10 mouse cellular contexts compared by ENCODE assay signal in the genomic region with DNA sequence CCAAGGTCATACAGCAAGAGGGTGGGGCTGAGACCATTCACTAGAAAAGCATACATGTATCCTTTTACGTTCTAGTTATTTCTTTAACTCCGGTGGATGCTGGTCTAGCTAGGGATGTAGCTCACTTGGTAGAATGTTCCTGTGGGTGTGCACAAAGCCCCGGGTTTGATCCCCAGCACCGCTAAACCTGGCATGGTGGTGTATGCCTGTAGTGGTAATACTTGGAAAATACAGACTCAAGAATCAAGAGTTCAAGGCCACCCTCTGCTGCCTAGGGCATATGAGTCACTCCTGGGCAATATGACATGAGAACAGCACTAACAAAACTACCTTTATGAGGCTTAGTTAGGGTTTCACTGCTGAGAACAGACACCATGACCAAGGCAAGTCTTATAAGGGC. TPM values are rescaled to one million over a fixed set of nuclear protein-coding genes. Genes with fewer than 3 reads are reported as not detected.
DNase-seq lines count a peak whose midpoint lies in the region; ATAC-seq and TF ChIP-seq lines count a peak whose summit lies in the region.
"Had no signal": no experiment of that assay in that cellular context is flagged by ENCODE, and none has a peak within 500 bp of the region (broad histone marks: within the 10 kb centered on the region; RNA-seq: fewer than 3 reads in every experiment).

No protein-coding gene starts in this region.

- no peaks in the 10 kb centered on the region for H3K27me3 ChIP-seq in heart, postnatal 0 days (ENCODE audit: control insufficient read depth, insufficient read depth, low read length)
- H3K27me3 ChIP-seq in embryonic facial prominence, embryonic 12.5 days = no peaks in the 10 kb centered on the region
- no peaks in the 10 kb centered on the region for H3K27me3 ChIP-seq in forebrain, embryonic 16.5 days (replicated peaks; ENCODE audit: control insufficient read depth, insufficient read depth, low read length)
- H3K27me3 ChIP-seq in midbrain, embryonic 13.5 days = no peaks in the 10 kb centered on the region

- no peak for TF ChIP-seq EP300 in heart, postnatal 0 days (IDR thresholded peaks at IDR 0.05; ENCODE audit: low read depth)

- no peak overlapping the region for H3K9ac ChIP-seq in heart, postnatal 0 days (replicated peaks; ENCODE audit: low read depth, low read length)
- no peak overlapping the region for H3K9ac ChIP-seq in embryonic facial prominence, embryonic 12.5 days
- H3K9ac ChIP-seq in forebrain, embryonic 16.5 days (replicated peaks; ENCODE audit: low read depth, low read length) = no peak overlapping the region
- H3K9ac ChIP-seq in midbrain, embryonic 13.5 days (replicated peaks) = no peak overlapping the region

- no peak for DNase-seq in heart, postnatal 0 days (ENCODE audit: low spot score)
- no peak for DNase-seq in heart, postnatal 36 days
- DNase-seq in thymus, postnatal 36 days = no peak
- no peak for DNase-seq in cerebellum, postnatal 4 days (ENCODE audit: low spot score in 2 of 2)
- DNase-seq: adrenal gland, postnatal 25 days had no signal

- TF ChIP-seq CTCF in heart, postnatal 0 days (IDR thresholded peaks at IDR 0.05; ENCODE audit: low read depth) = no peak

- H3K27ac ChIP-seq in heart, postnatal 0 days (ENCODE audit: low read depth) = peak overlapping the region; percentile 81
- peak overlapping the region; percentile 69; the same call in 1 of the 2 replicates for H3K27ac ChIP-seq in embryonic facial prominence, embryonic 12.5 days
- H3K27ac ChIP-seq in forebrain, embryonic 16.5 days (ENCODE audit: low read length) = peak overlapping the region; percentile 87
- H3K27ac ChIP-seq in midbrain, embryonic 13.5 days = peak overlapping the region; percentile 91

- peaks cover 27% of the 10 kb centered on the region for H3K4me1 ChIP-seq in heart, postnatal 0 days (ENCODE audit: control insufficient read depth, insufficient read depth)
- peaks cover 41% of the 10 kb centered on the region for H3K4me1 ChIP-seq in embryonic facial prominence, embryonic 12.5 days
- H3K4me1 ChIP-seq in forebrain, embryonic 16.5 days (replicated peaks; ENCODE audit: control insufficient read depth, insufficient read depth, low read length) = peaks cover 43% of the 10 kb centered on the region
- peaks cover 61% of the 10 kb centered on the region for H3K4me1 ChIP-seq in midbrain, embryonic 13.5 days (replicated peaks)

- WGBS in heart, postnatal 0 days = 83% methylated on average over 4 of the region's 4 CpGs
- WGBS in embryonic facial prominence, embryonic 12.5 days = 76% methylated on average over 4 of the region's 4 CpGs
- WGBS in forebrain, embryonic 16.5 days = 74% methylated on average over 4 of the region's 4 CpGs
- 76% methylated on average over 4 of the region's 4 CpGs for WGBS in midbrain, embryonic 13.5 days

- H3K4me3 ChIP-seq in heart, postnatal 0 days (ENCODE audit: low read depth, low read length) = no peak overlapping the region
- H3K4me3 ChIP-seq in embryonic facial prominence, embryonic 12.5 days = no peak overlapping the region
- no peak overlapping the region for H3K4me3 ChIP-seq in forebrain, embryonic 16.5 days (replicated peaks; ENCODE audit: low read length)
- no peak overlapping the region for H3K4me3 ChIP-seq in midbrain, embryonic 13.5 days (replicated peaks)

- no peak overlapping the region for H3K4me2 ChIP-seq in heart, postnatal 0 days (ENCODE audit: low read depth, low read length)
- H3K4me2 ChIP-seq in embryonic facial prominence, embryonic 12.5 days (replicated peaks) = no peak overlapping the region
- H3K4me2 ChIP-seq in forebrain, embryonic 16.5 days (ENCODE audit: low read length) = no peak overlapping the region
- H3K4me2 ChIP-seq in midbrain, embryonic 13.5 days (replicated peaks) = no peak overlapping the region

- intact Hi-C loops in heart, postnatal 36 days (cut with DNase I) = no loop called here

- H3K36me3 ChIP-seq in heart, postnatal 0 days (replicated peaks; ENCODE audit: control insufficient read depth, insufficient read depth, low read length) = no peaks in the 10 kb centered on the region
- no peaks in the 10 kb centered on the region for H3K36me3 ChIP-seq in embryonic facial prominence, embryonic 12.5 days
- H3K36me3 ChIP-seq in forebrain, embryonic 16.5 days (ENCODE audit: control insufficient read depth, insufficient read depth) = no peaks in the 10 kb centered on the region
- H3K36me3 ChIP-seq in midbrain, embryonic 13.5 days = no peaks in the 10 kb centered on the region

- no peaks in the 10 kb centered on the region for H3K9me3 ChIP-seq in heart, postnatal 0 days (replicated peaks; ENCODE audit: control insufficient read depth, low read length)
- no peaks in the 10 kb centered on the region for H3K9me3 ChIP-seq in embryonic facial prominence, embryonic 12.5 days
- H3K9me3 ChIP-seq in forebrain, embryonic 16.5 days (ENCODE audit: control insufficient read depth, low read length) = no peaks in the 10 kb centered on the region
- H3K9me3 ChIP-seq in midbrain, embryonic 13.5 days = no peaks in the 10 kb centered on the region

- no peak for ATAC-seq in heart, postnatal 0 days (ENCODE audit: insufficient read depth, low read depth)
- no peak for ATAC-seq in embryonic facial prominence, embryonic 12.5 days (ENCODE audit: insufficient number of reproducible peaks, insufficient read depth, low FRiP score, low TSS enrichment)
- no peak for ATAC-seq in forebrain, embryonic 16.5 days
- ATAC-seq in midbrain, embryonic 13.5 days = no peak
- no peak for ATAC-seq in megakaryocyte, adult 5-6 weeks (ENCODE audit: poor library complexity, severe bottlenecking)

RNA-seq across cellular contexts. Expression of a gene that starts 59.8 kb away (rescaled TPM):
- 13.9 and 15.2 TPM in 2 replicates for total RNA-seq in heart, postnatal 0 days (2014; rRNA removed; ENCODE audit: low replicate concordance)
- 12.9 and 13.9 TPM in 2 replicates for polyA plus RNA-seq in heart, postnatal 0 days (2015; fragmentation: Nextera tagmentation; extraction: Ambion mirVana)
- 10 to 100 TPM; 29.5 to 31.6 TPM for total RNA-seq in heart, postnatal 36 days (2021)
- 10.9 and 12.7 TPM in 2 replicates for polyA plus RNA-seq in embryonic facial prominence, embryonic 12.5 days (2016; fragmentation: Nextera tagmentation; extraction: Ambion mirVana)
- polyA plus RNA-seq in forebrain, embryonic 16.5 days (2015; fragmentation: Nextera tagmentation; extraction: Ambion mirVana) = 25.7 and 28.1 TPM in 2 replicates
- polyA plus RNA-seq in midbrain, embryonic 13.5 days (2015; fragmentation: Nextera tagmentation; extraction: Ambion mirVana) = 15.6 and 15.9 TPM in 2 replicates
- 6.6 and 6.7 TPM in 2 replicates for total RNA-seq in megakaryocyte, adult 5-6 weeks (2015)
- total RNA-seq in megakaryocyte, adult 5-6 weeks (2017) = 6.9 and 7.0 TPM in 2 replicates

RNA-seq across cellular contexts. Expression of a gene that starts 59.9 kb away (rescaled TPM):
- total RNA-seq in heart, postnatal 0 days (2014; rRNA removed; ENCODE audit: low replicate concordance) = not detected in 2 replicates
- polyA plus RNA-seq in heart, postnatal 0 days (2015; fragmentation: Nextera tagmentation; extraction: Ambion mirVana) = 0.05 TPM in 1 of 2 replicates, not detected in the other
- total RNA-seq in heart, postnatal 36 days (2021) = not detected
- polyA plus RNA-seq in embryonic facial prominence, embryonic 12.5 days (2016; fragmentation: Nextera tagmentation; extraction: Ambion mirVana) = not detected in 2 replicates
- polyA plus RNA-seq in forebrain, embryonic 16.5 days (2015; fragmentation: Nextera tagmentation; extraction: Ambion mirVana) = 0.34 and 1.1 TPM in 2 replicates
- polyA plus RNA-seq in midbrain, embryonic 13.5 days (2015; fragmentation: Nextera tagmentation; extraction: Ambion mirVana) = 0.81 and 0.87 TPM in 2 replicates
- not detected in 2 replicates for total RNA-seq in megakaryocyte, adult 5-6 weeks (2015)
- total RNA-seq in megakaryocyte, adult 5-6 weeks (2017) = not detected in 2 replicates
- total RNA-seq: common myeloid progenitor, adult 5-6 weeks had no signal
